Comparison of ENCODE assay signal across 20 mouse cellular contexts in the genomic region with DNA sequence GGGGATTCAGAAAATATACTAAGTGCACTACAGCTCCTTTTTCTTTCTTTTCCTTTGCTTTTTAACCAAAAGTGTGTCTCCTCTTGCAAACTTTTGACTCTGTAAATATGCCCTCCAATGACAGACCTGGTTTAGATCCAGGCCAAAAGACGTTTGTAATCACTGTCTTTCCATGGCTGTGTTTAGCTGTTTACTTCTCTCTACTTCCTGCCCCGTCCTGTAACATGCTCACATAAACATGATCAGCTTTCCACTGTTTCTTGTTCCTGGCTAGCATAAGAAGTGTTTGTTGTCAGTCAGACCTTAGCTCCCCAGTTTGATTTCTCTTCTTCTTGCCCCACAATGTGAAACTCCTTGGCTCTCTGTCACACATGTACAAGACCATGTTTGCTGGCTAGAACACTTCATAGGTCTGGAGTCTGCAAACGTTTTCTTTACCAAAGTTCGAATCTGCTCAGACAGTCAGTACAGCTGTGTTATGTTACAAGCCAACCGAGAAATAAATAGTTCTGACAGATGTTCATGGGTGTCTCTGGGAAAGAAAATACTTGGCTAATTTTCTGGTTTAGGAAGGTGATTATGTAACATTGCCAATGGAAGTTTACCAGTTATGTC.
DNase-seq lines count a peak whose midpoint lies in the region; ATAC-seq and TF ChIP-seq lines count a peak whose summit lies in the region.
"Had no signal": no experiment of that assay in that cellular context is flagged by ENCODE, and none has a peak within 500 bp of the region (broad histone marks: within the 10 kb centered on the region; RNA-seq: fewer than 3 reads in every experiment).

No protein-coding gene starts in this region.

- TF ChIP-seq CTCF in lung, adult 2 months (IDR thresholded peaks at IDR 0.05; ENCODE audit: insufficient read depth, low read length) = no peak

- H3K36me3 ChIP-seq in lung, embryonic 16.5 days (ENCODE audit: control insufficient read depth, insufficient read depth, low read length) = no peaks in the 10 kb centered on the region
- H3K36me3 ChIP-seq in stomach, embryonic 15.5 days = no peaks in the 10 kb centered on the region
- H3K36me3 ChIP-seq: limb, embryonic 12.5 days; midbrain, embryonic 12.5 days; neural tube, embryonic 15.5 days had no signal

- peak; percentile 88 for ATAC-seq in lung, embryonic 16.5 days (ENCODE audit: low read depth)
- no peak for ATAC-seq in stomach, embryonic 15.5 days (ENCODE audit: insufficient read depth, low FRiP score, low read depth)
- no peak for ATAC-seq in erythroblast, adult 5-6 weeks (replicated peaks; ENCODE audit: low FRiP score, poor library complexity, severe bottlenecking)
- ATAC-seq: forebrain, embryonic 16.5 days had no signal

- DNase-seq in heart, adult 8-10 months (ENCODE audit: low spot score) = peak; percentile 21
- DNase-seq in heart, postnatal 10 days = no peak
- DNase-seq in lung, adult 2 months = no peak
- peak; percentile 36 for DNase-seq in fibroblast of lung, adult 2 months (ENCODE audit: low read depth)
- no peak for DNase-seq in retina, embryonic 14.5 days (ENCODE audit: low spot score)
- DNase-seq: adrenal gland, postnatal 10 days; cerebellum, adult 2 months; gastrocnemius, postnatal 14 days; kidney, adult 9 months; thymus, adult 2 months had no signal

- intact Hi-C loops in heart, postnatal 10 days (cut with DNase I) = no loop called here

- peaks cover 24% of the 10 kb centered on the region for H3K4me1 ChIP-seq in lung, embryonic 16.5 days (replicated peaks; ENCODE audit: control insufficient read depth, insufficient read depth, low read length)
- peaks cover 3% of the 10 kb centered on the region for H3K4me1 ChIP-seq in lung, adult 2 months (ENCODE audit: control insufficient read depth, insufficient read depth, low read length)
- H3K4me1 ChIP-seq in stomach, embryonic 15.5 days = no peaks in the 10 kb centered on the region
- H3K4me1 ChIP-seq: midbrain, embryonic 12.5 days had no signal

- H3K27me3 ChIP-seq in lung, embryonic 16.5 days (ENCODE audit: control insufficient read depth, insufficient read depth, low read depth, low read length) = no peaks in the 10 kb centered on the region
- no peaks in the 10 kb centered on the region for H3K27me3 ChIP-seq in stomach, embryonic 15.5 days (replicated peaks)
- H3K27me3 ChIP-seq: limb, embryonic 12.5 days; midbrain, embryonic 12.5 days; neural tube, embryonic 15.5 days had no signal

- 28% methylated on average over 5 of the region's 5 CpGs for WGBS in lung, embryonic 16.5 days
- 27% methylated on average over 5 of the region's 5 CpGs for WGBS in lung, adult 2 months
- 33% methylated on average over 5 of the region's 5 CpGs for WGBS in stomach, embryonic 15.5 days

- H3K27ac ChIP-seq in lung, embryonic 16.5 days (ENCODE audit: low read length) = peak overlapping the region; percentile 83
- H3K27ac ChIP-seq in stomach, embryonic 15.5 days = peak overlapping the region; percentile 63
- H3K27ac ChIP-seq: hindbrain, embryonic 14.5 days; layer of hippocampus, adult 2 months; limb, embryonic 12.5 days; midbrain, embryonic 12.5 days; neural tube, embryonic 15.5 days had no signal

- H3K9me3 ChIP-seq in lung, embryonic 16.5 days (ENCODE audit: control insufficient read depth, low read length) = no peaks in the 10 kb centered on the region
- no peaks in the 10 kb centered on the region for H3K9me3 ChIP-seq in stomach, embryonic 15.5 days
- H3K9me3 ChIP-seq: limb, embryonic 12.5 days; midbrain, embryonic 12.5 days; neural tube, embryonic 15.5 days had no signal

- no peak for TF ChIP-seq POLR2A in lung, adult 2 months (IDR thresholded peaks at IDR 0.05; ENCODE audit: borderline replicate concordance, extremely low read depth, low read depth, low read length)

- H3K9ac ChIP-seq in lung, embryonic 16.5 days (ENCODE audit: low read length) = no peak overlapping the region
- no peak overlapping the region for H3K9ac ChIP-seq in stomach, embryonic 15.5 days
- H3K9ac ChIP-seq: hindbrain, embryonic 14.5 days; limb, embryonic 12.5 days; midbrain, embryonic 12.5 days; neural tube, embryonic 15.5 days had no signal

- H3K4me3 ChIP-seq in lung, embryonic 16.5 days (ENCODE audit: low read length) = no peak overlapping the region
- H3K4me3 ChIP-seq in lung, adult 2 months (replicated peaks; ENCODE audit: extremely low read depth, low read depth, low read length) = no peak overlapping the region
- no peak overlapping the region for H3K4me3 ChIP-seq in stomach, embryonic 15.5 days (replicated peaks)
- H3K4me3 ChIP-seq: erythroblast, embryonic 14.5 days; layer of hippocampus, adult 2 months; limb, embryonic 12.5 days; midbrain, embryonic 12.5 days; neural tube, embryonic 15.5 days had no signal

- H3K4me2 ChIP-seq in lung, embryonic 16.5 days (ENCODE audit: low read depth, low read length) = no peak overlapping the region
- H3K4me2 ChIP-seq in stomach, embryonic 15.5 days = no peak overlapping the region
- H3K4me2 ChIP-seq: hindbrain, embryonic 14.5 days; limb, embryonic 12.5 days; midbrain, embryonic 12.5 days; neural tube, embryonic 15.5 days had no signal

Comparison
In these comparisons a context has a peak if more than half of its experiments do, and no peak if none do; other contexts are left out.
1. DNase-seq: peak in heart, adult 8-10 months (single experiment) and fibroblast of lung, adult 2 months (single experiment); none in heart, postnatal 10 days (0 of 2), lung, adult 2 months (single experiment) and retina, embryonic 14.5 days (single experiment).